Mouse (Mus musculus) midbrain, embryonic 12.5 days (tissue): ENCODE data around the gene Celsr1. TPM values are rescaled to one million over a fixed set of nuclear protein-coding genes. Genes with fewer than 3 reads are reported as not detected.

Source experiments
- ATAC-seq: fragments of 200-750 bp; cut with Nextera tagmentation; 2 replicates; pipeline ENCODE4 v1.8.0; 2017; ENCODE audit warnings: low read depth, moderate TSS enrichment, moderate library complexity; ENCODE audit not compliant: low FRiP score
- H3K27ac ChIP-seq: fragments of 300-500 bp; sonication (generic); replicated peaks from 2 replicates; pipeline ENCODE4 v1.5.1; 2016; ENCODE audit warnings: mild to moderate bottlenecking
- H3K27me3 ChIP-seq: fragments of 300-500 bp; sonication (generic); 2 replicates; pipeline ENCODE4 v1.6.1; 2016; ENCODE audit warnings: mild to moderate bottlenecking
- H3K36me3 ChIP-seq: fragments of 300-500 bp; sonication (generic); 2 replicates; pipeline ENCODE4 v1.6.1; 2016
- H3K4me1 ChIP-seq: fragments of 300-500 bp; sonication (generic); 2 replicates; pipeline ENCODE4 v1.6.1; 2016
- H3K4me2 ChIP-seq: fragments of 300-500 bp; sonication (generic); replicated peaks from 2 replicates; pipeline ENCODE4 v1.6.1; 2016; ENCODE audit warnings: mild to moderate bottlenecking, moderate library complexity
- H3K4me3 ChIP-seq: fragments of 300-500 bp; sonication (generic); 2 replicates; pipeline ENCODE4 v1.5.1; 2016; ENCODE audit warnings: mild to moderate bottlenecking
- H3K9ac ChIP-seq: fragments of 300-500 bp; sonication (generic); replicated peaks from 2 replicates; pipeline ENCODE4 v1.6.1; 2016; ENCODE audit warnings: mild to moderate bottlenecking, moderate library complexity
- H3K9me3 ChIP-seq: fragments of 300-500 bp; sonication (generic); 2 replicates; pipeline ENCODE4 v1.6.1; 2016; ENCODE audit warnings: mild to moderate bottlenecking
- WGBS: fragments of 180-500 bp; shearing (Covaris S2); methylation state at CpG from one replicate; pipeline ENCODE4 v1.1.7; 2016; 5-methylcytosine and 5-hydroxymethylcytosine counted together
- polyA plus RNA-seq: library from polyadenylated mRNA; unstranded; fragments of >200 nt; fragmentation: Nextera tagmentation; extraction: Ambion mirVana; gene quantifications from 2 replicates; pipeline ENCODE4 v1.2.1, GENCODE M21; 2016

Gene Celsr1
- polyA plus RNA-seq, result 3.4 and 4.1 TPM in 2 replicates

DNA sequence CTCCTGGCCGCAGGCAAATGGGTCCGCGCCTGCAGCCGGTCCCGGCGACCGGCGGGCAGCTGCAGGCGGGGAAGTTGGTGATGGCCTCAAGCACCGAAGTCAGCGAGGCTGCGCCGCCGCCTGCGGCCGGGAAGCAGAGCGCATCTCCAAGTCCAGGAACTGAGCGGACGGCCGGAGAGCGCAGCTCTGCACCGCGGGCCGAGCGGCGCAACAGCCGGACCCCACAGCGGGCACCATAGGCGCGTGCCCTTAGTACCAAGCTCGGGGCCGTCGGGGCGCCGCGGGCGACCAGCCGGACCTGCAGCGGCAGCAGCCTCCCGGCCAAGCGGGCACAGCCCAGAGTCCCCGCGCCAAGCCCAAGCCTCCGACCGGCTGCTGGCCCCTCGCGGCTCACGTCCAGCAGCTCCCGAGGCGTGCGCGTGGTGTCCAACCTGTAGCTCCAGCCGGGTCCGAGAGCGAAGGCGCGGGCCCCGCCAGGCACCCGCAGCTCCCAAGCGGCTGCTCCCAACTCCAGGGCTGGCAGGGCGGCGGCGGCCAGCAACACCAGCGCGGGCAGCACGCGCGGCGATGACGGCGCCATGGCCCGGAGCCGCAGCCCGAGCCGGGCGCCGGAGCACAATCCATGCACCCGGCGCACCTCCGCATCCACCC, at the start of gene Celsr1:
TSS of gene Celsr1 (minus strand) at position 587 of the 651 bp plus-strand sequence.
- Histone ChIP-seq H3K4me1 (peaks cover 42% of the 10 kb centered on the region), H3K9ac (peak within 1 kb of the TSS; percentile 59), H3K4me2 (peak within 1 kb of the TSS; percentile 91), H3K27me3 (peaks cover 56% of the 10 kb centered on the region), H3K4me3 (peak within 1 kb of the TSS; percentile 61), H3K9me3 (peaks cover 24% of the 10 kb centered on the region; the same call in 1 of the 2 replicates), H3K36me3 (peaks cover 30% of the 10 kb centered on the region), H3K27ac (peak within 1 kb of the TSS; percentile 69)
- ATAC-seq, result no peak
- WGBS, result under 1% methylated on average over 75 of the region's 80 CpGs

- no peak for ATAC-seq
- Histone ChIP-seq H3K4me3 (no peak overlapping the region), H3K27ac (no peak overlapping the region), H3K27me3 (0 out of 2 replicates have a peak, but pooled peaks cover 4% of the 10 kb centered on the region), H3K4me1 (peaks cover 74% of the 10 kb centered on the region), H3K9ac (0 out of 2 replicates have a peak overlapping the region, but pooled peaks have one; percentile 2), H3K9me3 (no peaks in the 10 kb centered on the region), H3K36me3 (no peaks in the 10 kb centered on the region), H3K4me2 (no peak overlapping the region)
- WGBS, result 43% methylated on average over 6 of the region's 6 CpGs
Measured at GRCm38 (mm10) chr15:86083261-86083741, 49.7 kb upstream of the Celsr1 start.

DNA sequence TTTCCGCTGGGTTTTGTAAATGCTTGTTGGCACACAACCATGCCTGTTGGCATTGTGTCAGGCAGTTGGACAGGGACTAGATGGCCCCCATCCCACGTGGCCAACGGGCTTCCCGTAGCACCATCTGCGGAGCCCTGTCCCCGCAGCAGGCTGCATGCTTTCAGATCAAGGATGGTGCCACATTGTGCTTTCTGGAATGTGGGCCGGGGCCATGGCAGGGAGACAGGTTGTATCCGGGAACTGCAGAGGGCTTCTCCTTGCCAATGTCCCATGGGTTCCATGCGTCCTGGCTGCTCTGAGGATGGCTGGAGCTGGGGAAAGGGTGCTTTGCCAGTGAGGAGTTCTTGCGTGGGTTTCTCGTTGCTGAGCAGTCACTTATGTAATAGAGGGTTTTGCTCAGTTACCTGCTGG, 49.0 kb upstream of the Celsr1 start:
- Histone ChIP-seq H3K9me3 (no peaks in the 10 kb centered on the region), H3K4me1 (peaks cover 66% of the 10 kb centered on the region), H3K36me3 (no peaks in the 10 kb centered on the region), H3K9ac (no peak overlapping the region), H3K27ac (no peak overlapping the region), H3K27me3 (0 out of 2 replicates have a peak, but pooled peaks cover 4% of the 10 kb centered on the region), H3K4me3 (no peak overlapping the region), H3K4me2 (no peak overlapping the region)
- ATAC-seq, result no peak
- 90% methylated on average over 11 of the region's 11 CpGs for WGBS

DNA sequence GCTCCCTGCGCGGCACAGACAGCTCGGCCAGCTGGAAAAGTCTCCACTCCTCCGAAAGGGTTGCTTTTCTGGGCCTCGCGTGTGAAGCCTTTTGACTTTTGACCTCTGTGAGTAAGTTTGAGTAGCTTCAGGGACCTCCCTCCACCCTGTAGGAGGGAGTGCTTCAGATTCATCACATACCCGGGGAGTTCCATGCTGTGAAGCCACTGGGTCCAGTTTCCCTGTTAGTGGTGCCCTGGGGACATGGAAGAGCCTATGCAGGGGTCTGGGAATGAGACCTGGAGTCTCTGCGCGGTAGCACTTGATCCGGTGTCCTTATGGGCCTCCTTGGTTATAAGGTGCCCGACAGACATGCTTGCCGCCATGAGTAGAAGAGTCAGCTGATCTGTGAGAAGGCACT, 48.1 kb upstream of the Celsr1 start:
- Histone ChIP-seq H3K4me3 (no peak overlapping the region), H3K9ac (no peak overlapping the region), H3K27ac (no peak overlapping the region), H3K4me2 (no peak overlapping the region), H3K4me1 (peaks cover 57% of the 10 kb centered on the region), H3K27me3 (0 out of 2 replicates have a peak, but pooled peaks cover 4% of the 10 kb centered on the region), H3K36me3 (no peaks in the 10 kb centered on the region), H3K9me3 (no peaks in the 10 kb centered on the region)
- no peak for ATAC-seq
- WGBS, result 42% methylated on average over 12 of the region's 12 CpGs

DNA sequence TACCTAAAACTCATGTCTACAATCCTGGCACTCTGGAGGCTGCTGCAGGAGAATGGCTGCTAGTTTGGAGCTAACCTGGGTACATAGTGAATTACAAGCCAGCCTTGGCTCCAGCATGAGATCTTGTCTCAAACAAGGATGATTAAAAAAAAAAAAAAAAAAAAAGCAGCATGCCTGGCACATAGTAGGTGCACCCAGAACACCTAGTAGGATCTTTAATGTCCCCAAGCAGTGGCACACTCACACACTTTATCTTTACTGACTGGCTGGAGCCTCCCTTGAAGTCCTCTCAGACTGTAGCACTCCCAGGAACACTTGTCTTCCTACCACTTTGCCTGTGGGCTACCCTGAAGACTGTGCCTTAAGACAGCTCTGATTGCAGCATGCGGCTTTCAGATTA, 46.8 kb upstream of the Celsr1 start:
- Histone ChIP-seq H3K4me2 (no peak overlapping the region), H3K27ac (no peak overlapping the region), H3K36me3 (no peaks in the 10 kb centered on the region), H3K4me1 (peaks cover 45% of the 10 kb centered on the region), H3K9ac (no peak overlapping the region), H3K9me3 (no peaks in the 10 kb centered on the region), H3K27me3 (0 out of 2 replicates have a peak, but pooled peaks cover 4% of the 10 kb centered on the region), H3K4me3 (no peak overlapping the region)
- ATAC-seq, result no peak
- WGBS, result 84% methylated on average over 1 of the region's 1 CpGs

DNA sequence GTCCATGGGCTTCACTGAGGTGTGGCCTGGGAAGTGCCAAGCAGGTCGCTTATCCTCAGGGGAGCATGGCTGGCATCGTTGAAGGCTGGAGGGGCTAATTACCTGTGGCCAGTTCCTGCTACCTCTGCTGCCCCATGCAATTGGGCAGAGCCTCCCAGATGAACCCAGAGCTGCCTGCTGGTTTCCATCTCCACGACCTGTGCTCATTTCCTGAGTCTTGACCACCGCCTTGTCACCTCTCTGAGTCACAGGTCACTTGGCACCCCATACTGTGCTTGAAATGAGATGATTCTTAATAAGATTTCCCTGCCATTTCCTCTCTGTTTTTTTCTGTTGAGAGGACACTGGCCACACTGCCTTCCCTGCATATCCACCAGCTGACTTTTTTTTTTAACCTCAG, 46.3 kb upstream of the Celsr1 start:
- Histone ChIP-seq H3K4me1 (peaks cover 39% of the 10 kb centered on the region), H3K36me3 (no peaks in the 10 kb centered on the region), H3K9me3 (no peaks in the 10 kb centered on the region), H3K27ac (no peak overlapping the region), H3K4me2 (no peak overlapping the region), H3K27me3 (0 out of 2 replicates have a peak, but pooled peaks cover 4% of the 10 kb centered on the region), H3K9ac (no peak overlapping the region), H3K4me3 (no peak overlapping the region)
- 70% methylated on average over 4 of the region's 4 CpGs for WGBS
- no peak for ATAC-seq

- ATAC-seq, result no peak
- Histone ChIP-seq H3K4me1 (peaks cover 35% of the 10 kb centered on the region), H3K4me2 (no peak overlapping the region), H3K9me3 (no peaks in the 10 kb centered on the region), H3K27me3 (0 out of 2 replicates have a peak, but pooled peaks cover 4% of the 10 kb centered on the region), H3K9ac (no peak overlapping the region), H3K27ac (no peak overlapping the region), H3K4me3 (no peak overlapping the region), H3K36me3 (no peaks in the 10 kb centered on the region)
- 69% methylated on average over 5 of the region's 5 CpGs for WGBS
Measured at GRCm38 (mm10) chr15:86079467-86079866, 45.9 kb upstream of the Celsr1 start.

DNA sequence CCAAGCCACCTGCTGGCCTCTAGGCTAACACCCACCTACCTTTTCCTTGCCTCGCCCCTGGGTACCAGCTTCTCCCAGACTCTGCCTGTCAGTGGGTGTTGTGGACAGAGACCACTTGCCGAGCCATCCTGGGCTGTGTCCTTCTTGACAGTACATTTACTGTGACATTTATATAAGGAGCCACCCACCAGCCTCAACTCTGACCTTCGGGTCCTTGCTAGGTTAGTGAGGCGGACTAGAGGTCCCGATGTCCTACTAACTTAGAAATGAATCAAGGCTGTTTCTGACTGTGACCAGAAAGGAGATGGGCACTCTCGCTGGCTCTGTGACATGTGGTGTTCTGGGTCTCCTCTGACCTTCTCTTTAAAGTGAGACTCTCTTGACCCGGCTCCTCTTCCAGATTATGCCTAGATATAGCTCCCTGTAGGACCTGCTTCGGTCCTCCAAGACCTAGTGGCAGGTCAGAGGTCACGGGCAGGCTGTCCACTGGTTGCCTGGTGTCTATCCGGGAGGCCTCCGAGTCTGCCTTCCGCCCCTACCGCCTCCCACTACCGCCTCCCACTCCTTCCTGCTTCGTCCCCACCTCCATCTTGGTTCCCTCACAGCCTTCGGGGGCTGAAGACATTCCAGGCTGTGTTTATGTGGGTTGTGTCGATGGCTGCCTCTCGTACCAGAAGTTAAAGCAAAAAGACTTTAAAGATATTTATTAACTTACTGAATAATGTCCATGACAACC, 45.1 kb upstream of the Celsr1 start:
- H3K4me1 ChIP-seq, result peaks cover 27% of the 10 kb centered on the region

DNA sequence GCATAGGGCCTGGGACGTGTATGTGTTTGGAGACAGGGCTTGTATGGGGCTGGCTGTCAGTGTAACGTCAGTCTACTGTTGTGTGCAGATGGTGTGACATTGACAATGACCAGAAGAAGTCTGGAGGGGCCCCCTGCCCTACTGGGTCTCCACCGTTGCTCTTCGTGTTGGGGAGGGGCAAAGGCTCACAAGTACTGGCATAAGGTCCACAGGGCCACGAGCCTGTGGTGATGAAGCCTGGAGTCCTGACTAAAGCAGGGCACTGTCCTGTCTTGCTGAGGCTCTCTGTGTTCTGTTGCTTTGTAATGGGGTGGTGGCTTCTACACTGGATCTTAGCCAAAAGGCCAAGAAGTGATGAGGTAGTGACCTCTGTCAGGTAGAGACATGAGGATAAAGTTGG, 44.4 kb upstream of the Celsr1 start:
- H3K4me1 ChIP-seq, result peaks cover 20% of the 10 kb centered on the region
- no peaks in the 10 kb centered on the region for H3K9me3 ChIP-seq
- WGBS, result 89% methylated on average over 5 of the region's 5 CpGs

More for the DNA sequence above, 45.1 kb upstream of the Celsr1 start:
- H3K9ac ChIP-seq, result no peak overlapping the region
- no peaks in the 10 kb centered on the region for H3K9me3 ChIP-seq
- ATAC-seq, result no peak
- no peaks in the 10 kb centered on the region for H3K36me3 ChIP-seq
- 75% methylated on average over 18 of the region's 18 CpGs for WGBS
- H3K27ac ChIP-seq, result no peak overlapping the region
- 0 out of 2 replicates have a peak, but pooled peaks cover 4% of the 10 kb centered on the region for H3K27me3 ChIP-seq
- no peak overlapping the region for H3K4me3 ChIP-seq
- no peak overlapping the region for H3K4me2 ChIP-seq

GRCm38 (mm10) chr15:86076378-86076777, 42.8 kb upstream of the Celsr1 start:
- H3K4me1 ChIP-seq, result peaks cover 10% of the 10 kb centered on the region; the same call in 1 of the 2 replicates
- H3K9ac ChIP-seq, result no peak overlapping the region
- no peak for ATAC-seq
- WGBS, result 87% methylated on average over 8 of the region's 8 CpGs
- H3K27me3 ChIP-seq, result 0 out of 2 replicates have a peak, but pooled peaks cover 4% of the 10 kb centered on the region
- no peak overlapping the region for H3K27ac ChIP-seq
- no peak overlapping the region for H3K4me3 ChIP-seq
- H3K9me3 ChIP-seq, result no peaks in the 10 kb centered on the region
- no peaks in the 10 kb centered on the region for H3K36me3 ChIP-seq
- no peak overlapping the region for H3K4me2 ChIP-seq

More for the DNA sequence above, 44.4 kb upstream of the Celsr1 start:
- no peak overlapping the region for H3K4me2 ChIP-seq
- no peak overlapping the region for H3K27ac ChIP-seq
- ATAC-seq, result no peak
- H3K36me3 ChIP-seq, result no peaks in the 10 kb centered on the region
- H3K4me3 ChIP-seq, result no peak overlapping the region
- no peak overlapping the region for H3K9ac ChIP-seq
- 0 out of 2 replicates have a peak, but pooled peaks cover 4% of the 10 kb centered on the region for H3K27me3 ChIP-seq

- 91% methylated on average over 2 of the region's 2 CpGs for WGBS
Measured at GRCm38 (mm10) chr15:86076048-86076315, 42.4 kb upstream of the Celsr1 start.

More at GRCm38 (mm10) chr15:86076048-86076315, 42.4 kb upstream of the Celsr1 start:
- no peak overlapping the region for H3K4me2 ChIP-seq
- 0 out of 2 replicates have a peak, but pooled peaks cover 4% of the 10 kb centered on the region for H3K27me3 ChIP-seq
- H3K36me3 ChIP-seq, result no peaks in the 10 kb centered on the region
- peaks cover 10% of the 10 kb centered on the region; the same call in 1 of the 2 replicates for H3K4me1 ChIP-seq
- no peak for ATAC-seq
- H3K27ac ChIP-seq, result no peak overlapping the region
- H3K9me3 ChIP-seq, result no peaks in the 10 kb centered on the region
- H3K9ac ChIP-seq, result no peak overlapping the region
- no peak overlapping the region for H3K4me3 ChIP-seq
